Mouse (Mus musculus): ENCODE data around the gene Cavin4. TPM values are rescaled to one million over a fixed set of nuclear protein-coding genes. Genes with fewer than 3 reads are reported as not detected.

Gene Cavin4
- 1.5 and 2.3 TPM in 2 replicates for polyA plus RNA-seq (2014; fragmentation: Nextera tagmentation; extraction: Ambion mirVana)

GRCm38 (mm10) chr4:48663271-48663670 is at the start of gene Cavin4:
Cavin4 (plus strand) TSS chr4:48663514.
- peaks cover 25% of the 10 kb centered on the region for H3K36me3 ChIP-seq (ENCODE audit: control insufficient read depth, insufficient read depth, low read length)
- H3K9ac ChIP-seq (ENCODE audit: low read length) = no peak within 1 kb of the TSS
- H3K9me3 ChIP-seq (ENCODE audit: control insufficient read depth, low read length) = no peaks in the 10 kb centered on the region
- 95% methylated on average over 10 of the region's 10 CpGs for WGBS
- no peak within 1 kb of the TSS for H3K4me3 ChIP-seq (ENCODE audit: low read depth, low read length)
- no peak for DNase-seq (ENCODE audit: low spot score)
- H3K27me3 ChIP-seq (ENCODE audit: control insufficient read depth, insufficient read depth, low read length) = no peaks in the 10 kb centered on the region
- no peaks in the 10 kb centered on the region for H3K4me1 ChIP-seq (ENCODE audit: control insufficient read depth, insufficient read depth, low read length)
- H3K4me2 ChIP-seq (ENCODE audit: low read depth) = no peak within 1 kb of the TSS
- no peak within 1 kb of the TSS for H3K27ac ChIP-seq (ENCODE audit: low read depth, low read length)
- ATAC-seq (ENCODE audit: insufficient read depth, low FRiP score, low TSS enrichment) = no peak

- Histone ChIP-seq H3K4me1 (ENCODE audit: control insufficient read depth, insufficient read depth, low read length) (no peaks in the 10 kb centered on the region), H3K9ac (ENCODE audit: low read length) (no peak overlapping the region), H3K4me2 (ENCODE audit: low read depth) (no peak overlapping the region), H3K36me3 (ENCODE audit: control insufficient read depth, insufficient read depth, low read length) (peaks cover 10% of the 10 kb centered on the region; the same call in 1 of the 2 replicates), H3K9me3 (ENCODE audit: control insufficient read depth, low read length) (no peaks in the 10 kb centered on the region), H3K4me3 (ENCODE audit: low read depth, low read length) (no peak overlapping the region), H3K27ac (ENCODE audit: low read depth, low read length) (no peak overlapping the region), H3K27me3 (ENCODE audit: control insufficient read depth, insufficient read depth, low read length) (no peaks in the 10 kb centered on the region)
- ATAC-seq (ENCODE audit: insufficient read depth, low FRiP score, low TSS enrichment) (no peak), DNase-seq (ENCODE audit: low spot score) (no peak)
- WGBS = 97% methylated on average over 4 of the region's 4 CpGs
These were observed 47.8 kb upstream of the Cavin4 start for GRCm38 (mm10) chr4:48615483-48615882.

- 96% methylated on average over 15 of the region's 15 CpGs for WGBS
- no peak overlapping the region for H3K9ac ChIP-seq (ENCODE audit: low read length)
- peaks cover 10% of the 10 kb centered on the region; the same call in 1 of the 2 replicates for H3K36me3 ChIP-seq (ENCODE audit: control insufficient read depth, insufficient read depth, low read length)
- DNase-seq (ENCODE audit: low spot score) (no peak), ATAC-seq (ENCODE audit: insufficient read depth, low FRiP score, low TSS enrichment) (no peak)
- no peak overlapping the region for H3K4me3 ChIP-seq (ENCODE audit: low read depth, low read length)
- no peak overlapping the region for H3K4me2 ChIP-seq (ENCODE audit: low read depth)
- no peaks in the 10 kb centered on the region for H3K4me1 ChIP-seq (ENCODE audit: control insufficient read depth, insufficient read depth, low read length)
- H3K27me3 ChIP-seq (ENCODE audit: control insufficient read depth, insufficient read depth, low read length) = no peaks in the 10 kb centered on the region
- H3K27ac ChIP-seq (ENCODE audit: low read depth, low read length) = no peak overlapping the region
- H3K9me3 ChIP-seq (ENCODE audit: control insufficient read depth, low read length) = no peaks in the 10 kb centered on the region
These were observed 46.1 kb upstream of the Cavin4 start for GRCm38 (mm10) chr4:48617201-48617600.

- no peak for ATAC-seq (ENCODE audit: insufficient read depth, low FRiP score, low TSS enrichment)
- Histone ChIP-seq H3K27ac (ENCODE audit: low read depth, low read length) (no peak overlapping the region), H3K9me3 (ENCODE audit: control insufficient read depth, low read length) (no peaks in the 10 kb centered on the region), H3K27me3 (ENCODE audit: control insufficient read depth, insufficient read depth, low read length) (no peaks in the 10 kb centered on the region), H3K36me3 (ENCODE audit: control insufficient read depth, insufficient read depth, low read length) (peaks cover 8% of the 10 kb centered on the region; the same call in 1 of the 2 replicates), H3K4me2 (ENCODE audit: low read depth) (no peak overlapping the region), H3K9ac (ENCODE audit: low read length) (no peak overlapping the region), H3K4me3 (ENCODE audit: low read depth, low read length) (no peak overlapping the region), H3K4me1 (ENCODE audit: control insufficient read depth, insufficient read depth, low read length) (no peaks in the 10 kb centered on the region)
- DNase-seq (ENCODE audit: low spot score) = no peak
- 89% methylated on average over 6 of the region's 6 CpGs for WGBS
These were observed 43.2 kb upstream of the Cavin4 start for GRCm38 (mm10) chr4:48620121-48620520.

- H3K27ac ChIP-seq (ENCODE audit: low read depth, low read length) = no peak overlapping the region
- no peak overlapping the region for H3K4me2 ChIP-seq (ENCODE audit: low read depth)
- DNase-seq (ENCODE audit: low spot score) (no peak), ATAC-seq (ENCODE audit: insufficient read depth, low FRiP score, low TSS enrichment) (no peak)
- no peaks in the 10 kb centered on the region for H3K27me3 ChIP-seq (ENCODE audit: control insufficient read depth, insufficient read depth, low read length)
- H3K4me1 ChIP-seq (ENCODE audit: control insufficient read depth, insufficient read depth, low read length) = no peaks in the 10 kb centered on the region
- peaks cover 8% of the 10 kb centered on the region for H3K36me3 ChIP-seq (ENCODE audit: control insufficient read depth, insufficient read depth, low read length)
- 93% methylated on average over 6 of the region's 6 CpGs for WGBS
- no peak overlapping the region for H3K9ac ChIP-seq (ENCODE audit: low read length)
- H3K9me3 ChIP-seq (ENCODE audit: control insufficient read depth, low read length) = no peaks in the 10 kb centered on the region
- no peak overlapping the region for H3K4me3 ChIP-seq (ENCODE audit: low read depth, low read length)
These were observed 41.1 kb upstream of the Cavin4 start for GRCm38 (mm10) chr4:48622246-48622645.

GRCm38 (mm10) chr4:48622946-48623345 is 40.4 kb upstream of the Cavin4 start:
- Histone ChIP-seq H3K36me3 (ENCODE audit: control insufficient read depth, insufficient read depth, low read length) (peaks cover 10% of the 10 kb centered on the region), H3K4me2 (ENCODE audit: low read depth) (no peak overlapping the region)

GRCm38 (mm10) chr4:48624961-48625360 is 38.4 kb upstream of the Cavin4 start:
- Histone ChIP-seq H3K9ac (ENCODE audit: low read length) (no peak overlapping the region), H3K4me1 (ENCODE audit: control insufficient read depth, insufficient read depth, low read length) (no peaks in the 10 kb centered on the region), H3K27ac (ENCODE audit: low read depth, low read length) (no peak overlapping the region), H3K9me3 (ENCODE audit: control insufficient read depth, low read length) (no peaks in the 10 kb centered on the region), H3K36me3 (ENCODE audit: control insufficient read depth, insufficient read depth, low read length) (peaks cover 13% of the 10 kb centered on the region), H3K27me3 (ENCODE audit: control insufficient read depth, insufficient read depth, low read length) (no peaks in the 10 kb centered on the region), H3K4me3 (ENCODE audit: low read depth, low read length) (no peak overlapping the region), H3K4me2 (ENCODE audit: low read depth) (no peak overlapping the region)
- WGBS = 74% methylated on average over 6 of the region's 6 CpGs
- ATAC-seq (ENCODE audit: insufficient read depth, low FRiP score, low TSS enrichment) (no peak), DNase-seq (ENCODE audit: low spot score) (no peak)

More at GRCm38 (mm10) chr4:48622946-48623345, 40.4 kb upstream of the Cavin4 start:
- Histone ChIP-seq H3K27me3 (ENCODE audit: control insufficient read depth, insufficient read depth, low read length) (no peaks in the 10 kb centered on the region), H3K9ac (ENCODE audit: low read length) (no peak overlapping the region), H3K27ac (ENCODE audit: low read depth, low read length) (no peak overlapping the region), H3K4me1 (ENCODE audit: control insufficient read depth, insufficient read depth, low read length) (no peaks in the 10 kb centered on the region), H3K9me3 (ENCODE audit: control insufficient read depth, low read length) (no peaks in the 10 kb centered on the region), H3K4me3 (ENCODE audit: low read depth, low read length) (no peak overlapping the region)
- 94% methylated on average over 7 of the region's 7 CpGs for whole genome bisulfite sequencing
- ATAC-seq (ENCODE audit: insufficient read depth, low FRiP score, low TSS enrichment) (no peak), DNase-seq (ENCODE audit: low spot score) (no peak)

GRCm38 (mm10) chr4:48625836-48626235 is 37.5 kb upstream of the Cavin4 start:
- no peak overlapping the region for H3K27ac ChIP-seq (ENCODE audit: low read depth, low read length)
- H3K4me3 ChIP-seq (ENCODE audit: low read depth, low read length) = no peak overlapping the region
- no peak overlapping the region for H3K9ac ChIP-seq (ENCODE audit: low read length)
- no peaks in the 10 kb centered on the region for H3K4me1 ChIP-seq (ENCODE audit: control insufficient read depth, insufficient read depth, low read length)
- no peak for DNase-seq (ENCODE audit: low spot score)
- ATAC-seq (ENCODE audit: insufficient read depth, low FRiP score, low TSS enrichment) = no peak
- no peaks in the 10 kb centered on the region for H3K9me3 ChIP-seq (ENCODE audit: control insufficient read depth, low read length)
- WGBS = 84% methylated on average over 9 of the region's 9 CpGs
- H3K36me3 ChIP-seq (ENCODE audit: control insufficient read depth, insufficient read depth, low read length) = peaks cover 11% of the 10 kb centered on the region
- H3K27me3 ChIP-seq (ENCODE audit: control insufficient read depth, insufficient read depth, low read length) = no peaks in the 10 kb centered on the region
- H3K4me2 ChIP-seq (ENCODE audit: low read depth) = no peak overlapping the region

- 96% methylated on average over 13 of the region's 13 CpGs for WGBS
- no peak for ATAC-seq (ENCODE audit: insufficient read depth, low FRiP score, low TSS enrichment)
These were observed 33.9 kb upstream of the Cavin4 start for GRCm38 (mm10) chr4:48629445-48629844.

More at GRCm38 (mm10) chr4:48629445-48629844, 33.9 kb upstream of the Cavin4 start:
- H3K4me1 ChIP-seq (ENCODE audit: control insufficient read depth, insufficient read depth, low read length) = no peaks in the 10 kb centered on the region
- no peak overlapping the region for H3K4me2 ChIP-seq (ENCODE audit: low read depth)
- H3K36me3 ChIP-seq (ENCODE audit: control insufficient read depth, insufficient read depth, low read length) = peaks cover 11% of the 10 kb centered on the region
- no peak overlapping the region for H3K9ac ChIP-seq (ENCODE audit: low read length)
- no peak for DNase-seq (ENCODE audit: low spot score)
- no peak overlapping the region for H3K4me3 ChIP-seq (ENCODE audit: low read depth, low read length)
- no peak overlapping the region for H3K27ac ChIP-seq (ENCODE audit: low read depth, low read length)
- no peaks in the 10 kb centered on the region for H3K27me3 ChIP-seq (ENCODE audit: control insufficient read depth, insufficient read depth, low read length)
- no peaks in the 10 kb centered on the region for H3K9me3 ChIP-seq (ENCODE audit: control insufficient read depth, low read length)

All from neural tube, embryonic 11.5 days (tissue).